Mouse (Mus musculus): ENCODE data around the gene Gm2832. TPM values are rescaled to one million over a fixed set of nuclear protein-coding genes. Genes with fewer than 3 reads are reported as not detected.
"Not testable (repeated sequence)": the region's sequence is repeated elsewhere in the genome, so short reads cannot be mapped to it uniquely, and the experiment has no call there.

Gm2832 gene
- polyA plus RNA-seq (2012; rRNA removed), result not detected in 2 replicates

DNA sequence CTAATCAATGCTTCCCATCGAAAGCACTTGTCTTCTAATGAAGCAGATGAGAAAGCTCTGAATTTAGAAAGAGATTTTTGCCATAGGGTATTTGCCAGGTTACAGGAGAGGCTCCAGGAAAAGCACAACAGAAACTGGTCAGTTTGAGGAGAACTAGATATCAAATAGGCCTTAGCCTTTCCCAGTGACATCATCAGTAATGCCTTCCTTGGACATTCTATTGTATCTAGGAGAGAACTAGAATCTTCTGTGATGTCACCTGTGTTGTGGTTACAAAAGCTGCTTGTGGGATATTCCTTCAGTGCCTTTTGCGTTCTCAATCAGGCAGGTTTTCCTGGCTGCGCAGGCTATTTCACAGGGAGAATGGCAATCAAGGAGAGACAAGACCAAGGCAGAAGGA lies at the start of gene Gm2832:
Gene Gm2832, plus strand, starts transcription at position 301 of the 400 bp plus-strand sequence.
- not testable (repeated sequence) for DNase-seq (ENCODE audit: low spot score)

DNA sequence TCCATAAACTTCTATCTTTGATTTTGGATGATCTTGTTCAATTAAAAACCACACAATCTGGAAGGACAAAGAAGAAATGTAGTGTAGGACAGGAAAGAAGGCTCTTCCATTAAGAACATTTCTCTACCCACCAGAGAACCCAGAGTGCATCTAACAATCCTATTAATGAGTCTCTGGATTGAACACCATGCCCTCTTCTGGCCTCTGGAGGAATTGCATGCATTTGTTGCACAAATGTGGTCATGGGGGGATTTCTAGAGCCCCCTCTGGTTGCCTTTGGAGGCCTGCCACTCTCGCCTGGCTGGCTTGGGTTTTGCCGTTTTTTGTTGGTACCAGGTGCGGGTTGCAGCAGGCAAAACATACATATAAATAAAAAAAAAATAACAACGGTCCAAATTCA lies 15.3 kb upstream of the Gm2832 start:
- not testable (repeated sequence) for DNase-seq (ENCODE audit: low spot score)

DNA sequence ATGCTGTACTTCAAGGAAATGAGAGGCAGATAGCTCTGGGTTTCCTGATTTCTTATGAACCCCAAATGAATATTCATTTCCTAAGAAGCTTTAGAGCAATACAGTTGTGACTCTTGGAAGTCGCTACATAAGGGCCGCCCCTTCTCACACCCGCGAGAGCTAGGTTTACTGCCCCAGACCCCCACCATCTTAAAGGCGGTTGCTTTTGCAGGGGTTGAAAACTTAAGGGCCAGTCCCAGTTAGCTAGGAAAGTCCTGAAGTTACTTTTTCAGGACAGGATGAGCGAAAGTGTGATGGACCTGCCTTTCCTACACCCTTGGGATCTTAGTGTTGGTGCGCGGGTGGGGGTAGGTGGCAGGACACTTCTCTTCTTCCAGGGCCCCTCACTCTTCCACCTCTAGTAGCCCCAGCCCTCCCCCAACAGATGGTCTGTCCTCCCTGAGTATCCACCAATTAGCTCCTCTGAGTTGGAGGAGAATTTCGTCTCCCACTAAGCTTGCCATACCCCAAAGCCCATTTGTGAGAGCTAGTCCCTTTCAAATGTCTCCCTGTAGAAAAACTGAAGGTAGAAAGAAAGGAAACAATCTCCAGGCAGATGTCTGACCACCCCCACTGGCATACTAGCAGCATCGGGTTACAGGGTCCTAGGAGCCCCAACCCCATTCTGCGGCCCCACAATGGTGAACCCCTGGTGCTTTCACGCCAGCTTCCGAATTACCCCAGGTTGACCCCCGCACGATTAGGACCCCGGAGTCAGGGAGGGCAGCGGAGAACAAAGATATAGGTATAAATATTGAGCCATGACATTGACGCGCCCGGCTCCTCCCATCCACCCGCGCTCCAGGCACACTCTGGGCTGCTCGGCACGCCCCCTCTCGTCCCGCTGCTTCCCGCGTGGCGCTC lies 14.5 kb upstream of the Gm2832 start:
- peak; percentile 27 for DNase-seq (ENCODE audit: low spot score)

DNA sequence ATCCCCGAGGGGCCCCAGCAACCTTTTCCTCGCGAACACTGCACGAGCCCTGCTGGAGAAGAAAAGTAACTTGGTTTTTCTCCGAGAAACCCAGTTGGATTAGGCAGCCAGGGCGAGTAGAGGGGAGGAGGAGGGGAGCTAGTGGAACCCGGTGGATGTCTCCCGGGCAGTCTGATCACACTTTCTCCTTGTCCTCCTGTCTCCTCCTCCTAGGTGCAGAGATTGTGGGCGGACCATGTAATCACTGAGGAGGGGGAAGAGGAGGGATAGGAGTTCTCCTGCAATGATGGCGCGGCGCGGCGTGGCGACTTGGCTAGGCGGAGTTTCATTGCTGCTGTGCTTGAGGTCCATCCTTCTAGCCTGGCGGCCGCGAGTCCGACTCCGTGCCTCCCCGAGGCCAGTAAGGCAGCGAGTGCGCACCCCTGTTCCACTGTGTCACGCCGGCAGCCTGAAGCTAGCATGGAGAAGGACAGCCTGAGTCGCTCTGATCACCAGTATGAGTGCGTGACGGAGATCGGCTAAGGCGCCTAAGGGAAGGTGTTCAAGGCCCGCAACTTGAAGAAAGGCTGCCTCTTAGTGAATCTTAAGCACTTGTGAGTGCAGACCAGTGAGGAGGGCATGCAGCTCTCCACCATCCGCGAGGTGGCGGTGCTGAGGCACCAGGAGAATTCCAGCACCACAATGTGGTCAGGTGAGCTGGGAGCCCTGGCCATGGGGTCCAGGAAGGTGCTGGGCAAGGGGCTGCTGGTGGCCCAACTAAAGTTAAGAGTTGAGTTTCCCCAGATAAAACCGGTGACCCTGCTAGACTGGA lies 13.6 kb upstream of the Gm2832 start:
- DNase-seq (ENCODE audit: low spot score), result peak; percentile 23

DNA sequence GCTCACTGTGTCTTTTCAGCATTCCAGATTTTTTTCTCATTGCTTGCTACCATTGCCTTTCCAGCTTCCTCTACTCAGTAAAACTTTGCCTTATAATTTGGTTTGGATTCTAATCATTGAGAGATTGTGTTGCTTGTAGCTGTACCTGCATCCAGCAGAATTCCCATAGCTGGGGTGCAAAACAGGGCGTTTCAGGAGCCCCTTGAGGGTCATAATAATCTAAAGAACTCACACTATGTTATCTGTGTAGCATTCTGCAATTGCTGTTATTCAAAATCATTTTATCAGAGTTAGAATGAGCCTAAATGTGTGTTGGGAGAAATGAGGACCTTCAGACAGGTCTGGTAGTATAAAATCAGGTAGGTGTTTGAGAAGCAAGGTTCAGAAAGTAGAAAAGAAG lies 7.4 kb downstream of the Gm2832 start:
- DNase-seq (ENCODE audit: low spot score), result not testable (repeated sequence)

Other genes with a start within 250 kb of the Gm2832 start
- not detected in 2 replicates for gene Dydc2, start 209.6 kb upstream of the Gm2832 start, polyA plus RNA-seq (2012; rRNA removed)
- gene Dydc1, start 205.9 kb upstream of the Gm2832 start, polyA plus RNA-seq (2012; rRNA removed), result not detected in 2 replicates
- gene Mat1a, start 173.8 kb upstream of the Gm2832 start, polyA plus RNA-seq (2012; rRNA removed), result not detected in 2 replicates
- gene Sftpa1, start 147.0 kb upstream of the Gm2832 start, polyA plus RNA-seq (2012; rRNA removed), result not detected in 2 replicates
- not detected in 2 replicates for gene Mbl1, start 127.3 kb upstream of the Gm2832 start, polyA plus RNA-seq (2012; rRNA removed)
- not detected in 2 replicates for gene Sftpd, start 93.7 kb upstream of the Gm2832 start, polyA plus RNA-seq (2012; rRNA removed)
- not detected in 2 replicates for gene Gm5798, start 69.8 kb downstream of the Gm2832 start, polyA plus RNA-seq (2012; rRNA removed)
- not detected in 2 replicates for gene Gm7945, start 107.6 kb downstream of the Gm2832 start, polyA plus RNA-seq (2012; rRNA removed)
- gene Gm6482, start 129.5 kb downstream of the Gm2832 start, polyA plus RNA-seq (2012; rRNA removed), result not detected in 2 replicates
- not detected in 2 replicates for gene Gm7954, start 174.7 kb downstream of the Gm2832 start, polyA plus RNA-seq (2012; rRNA removed)
- not detected in 2 replicates for gene Gm3486, start 210.7 kb downstream of the Gm2832 start, polyA plus RNA-seq (2012; rRNA removed)

Data from urinary bladder, adult 2 months (tissue).